Mouse (Mus musculus): ENCODE data around the gene Clip1. TPM values are rescaled to one million over a fixed set of nuclear protein-coding genes. Genes with fewer than 3 reads are reported as not detected.

Clip1 gene
- polyA plus RNA-seq, 1 experiment from 2014 or later = 21.6 TPM

- no peak overlapping the region for H3K4me3 ChIP-seq (replicated peaks; ENCODE audit: low read depth, low read length)
- peaks cover 7% of the 10 kb centered on the region; the same call in 1 of the 2 replicates for H3K4me1 ChIP-seq (replicated peaks; ENCODE audit: insufficient read depth, low read length)
- DNase-seq (ENCODE audit: low spot score) = no peak
- peaks cover 51% of the 10 kb centered on the region for H3K36me3 ChIP-seq (ENCODE audit: insufficient read depth, low read length)
- H3K9ac ChIP-seq (ENCODE audit: low read depth, low read length) = no peak overlapping the region
- H3K27me3 ChIP-seq (ENCODE audit: insufficient read depth, low read length) = no peaks in the 10 kb centered on the region
- TF ChIP-seq CTCF (IDR thresholded peaks at IDR 0.05; ENCODE audit: low read depth) = no peak
- no peak for ATAC-seq (replicated peaks; ENCODE audit: low FRiP score, low read depth)
- H3K9me3 ChIP-seq (replicated peaks; ENCODE audit: low read length) = no peaks in the 10 kb centered on the region
- no peak overlapping the region for H3K27ac ChIP-seq
- 92% methylated on average over 6 of the region's 6 CpGs for WGBS
- no peak overlapping the region for H3K4me2 ChIP-seq (ENCODE audit: low read length)
Measured at GRCm38 (mm10) chr5:123713782-123714181, 29.4 kb upstream of the Clip1 start.

- Histone ChIP-seq H3K4me1 (replicated peaks; ENCODE audit: insufficient read depth, low read length) (no peaks in the 10 kb centered on the region), H3K9ac (ENCODE audit: low read depth, low read length) (no peak overlapping the region), H3K27me3 (ENCODE audit: insufficient read depth, low read length) (no peaks in the 10 kb centered on the region), H3K4me3 (replicated peaks; ENCODE audit: low read depth, low read length) (no peak overlapping the region), H3K4me2 (ENCODE audit: low read length) (no peak overlapping the region), H3K9me3 (replicated peaks; ENCODE audit: low read length) (no peaks in the 10 kb centered on the region), H3K27ac (no peak overlapping the region), H3K36me3 (ENCODE audit: insufficient read depth, low read length) (peaks cover 74% of the 10 kb centered on the region)
- no peak for TF ChIP-seq CTCF (IDR thresholded peaks at IDR 0.05; ENCODE audit: low read depth)
- no peak for DNase-seq (ENCODE audit: low spot score)
- 70% methylated on average over 4 of the region's 4 CpGs for WGBS
- no peak for ATAC-seq (replicated peaks; ENCODE audit: low FRiP score, low read depth)
Measured at GRCm38 (mm10) chr5:123709571-123709970, 25.2 kb upstream of the Clip1 start.

- Histone ChIP-seq H3K9me3 (replicated peaks; ENCODE audit: low read length) (no peaks in the 10 kb centered on the region), H3K4me3 (replicated peaks; ENCODE audit: low read depth, low read length) (no peak overlapping the region), H3K4me1 (replicated peaks; ENCODE audit: insufficient read depth, low read length) (no peaks in the 10 kb centered on the region), H3K4me2 (ENCODE audit: low read length) (no peak overlapping the region), H3K9ac (ENCODE audit: low read depth, low read length) (no peak overlapping the region), H3K27me3 (ENCODE audit: insufficient read depth, low read length) (no peaks in the 10 kb centered on the region), H3K36me3 (ENCODE audit: insufficient read depth, low read length) (peaks cover 71% of the 10 kb centered on the region), H3K27ac (no peak overlapping the region)
- ATAC-seq (replicated peaks; ENCODE audit: low FRiP score, low read depth) = no peak
- no peak for TF ChIP-seq CTCF (IDR thresholded peaks at IDR 0.05; ENCODE audit: low read depth)
- no peak for DNase-seq (ENCODE audit: low spot score)
- 91% methylated on average over 12 of the region's 12 CpGs for WGBS
Measured at GRCm38 (mm10) chr5:123708598-123708997, 24.2 kb upstream of the Clip1 start.

GRCm38 (mm10) chr5:123700625-123701024, 16.2 kb upstream of the Clip1 start:
- Histone ChIP-seq H3K27ac (no peak overlapping the region), H3K27me3 (ENCODE audit: insufficient read depth, low read length) (no peaks in the 10 kb centered on the region), H3K4me3 (replicated peaks; ENCODE audit: low read depth, low read length) (no peak overlapping the region), H3K36me3 (ENCODE audit: insufficient read depth, low read length) (peaks cover 52% of the 10 kb centered on the region), H3K4me2 (ENCODE audit: low read length) (no peak overlapping the region), H3K9me3 (replicated peaks; ENCODE audit: low read length) (no peaks in the 10 kb centered on the region), H3K4me1 (replicated peaks; ENCODE audit: insufficient read depth, low read length) (no peaks in the 10 kb centered on the region), H3K9ac (ENCODE audit: low read depth, low read length) (no peak overlapping the region)
- ATAC-seq (replicated peaks; ENCODE audit: low FRiP score, low read depth) = no peak; the same call in 1 of the 2 replicates
- TF ChIP-seq CTCF (IDR thresholded peaks at IDR 0.05; ENCODE audit: low read depth) = no peak
- DNase-seq (ENCODE audit: low spot score) = no peak
- WGBS = 48% methylated on average over 11 of the region's 11 CpGs

DNA sequence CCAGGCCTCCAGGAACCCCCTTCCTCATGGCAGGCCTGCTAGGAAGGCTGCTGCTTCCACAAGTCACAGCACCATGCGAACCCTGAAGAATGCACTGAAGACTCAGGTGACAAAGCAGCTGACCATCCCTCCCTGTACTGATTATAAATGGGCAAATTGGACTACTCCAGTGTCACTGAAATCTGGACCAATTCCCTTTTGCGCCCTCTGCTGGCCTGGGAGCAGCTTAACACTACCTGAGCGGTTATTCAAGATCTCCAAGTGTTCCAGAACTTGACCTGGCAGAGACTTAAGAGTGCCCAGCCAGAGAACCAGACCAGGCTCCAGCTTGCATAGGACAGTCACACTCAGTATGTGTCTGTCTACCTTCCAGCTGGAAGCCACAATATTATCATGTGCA, 14.8 kb upstream of the Clip1 start:
- peak; percentile 93 for TF ChIP-seq CTCF (IDR thresholded peaks at IDR 0.05; ENCODE audit: low read depth)
- no peaks in the 10 kb centered on the region for H3K4me1 ChIP-seq (replicated peaks; ENCODE audit: insufficient read depth, low read length)
- H3K27ac ChIP-seq = no peak overlapping the region
- peak; percentile 90 for DNase-seq (ENCODE audit: low spot score)
- H3K4me3 ChIP-seq (replicated peaks; ENCODE audit: low read depth, low read length) = no peak overlapping the region
- 18% methylated on average over 3 of the region's 3 CpGs for WGBS
- no peaks in the 10 kb centered on the region for H3K27me3 ChIP-seq (ENCODE audit: insufficient read depth, low read length)
- peaks cover 42% of the 10 kb centered on the region for H3K36me3 ChIP-seq (ENCODE audit: insufficient read depth, low read length)
- no peak overlapping the region for H3K9ac ChIP-seq (ENCODE audit: low read depth, low read length)
- no peak overlapping the region for H3K4me2 ChIP-seq (ENCODE audit: low read length)
- ATAC-seq (replicated peaks; ENCODE audit: low FRiP score, low read depth) = 0 out of 2 replicates have a peak, but pooled peaks have one; percentile 40
- no peaks in the 10 kb centered on the region for H3K9me3 ChIP-seq (replicated peaks; ENCODE audit: low read length)

DNA sequence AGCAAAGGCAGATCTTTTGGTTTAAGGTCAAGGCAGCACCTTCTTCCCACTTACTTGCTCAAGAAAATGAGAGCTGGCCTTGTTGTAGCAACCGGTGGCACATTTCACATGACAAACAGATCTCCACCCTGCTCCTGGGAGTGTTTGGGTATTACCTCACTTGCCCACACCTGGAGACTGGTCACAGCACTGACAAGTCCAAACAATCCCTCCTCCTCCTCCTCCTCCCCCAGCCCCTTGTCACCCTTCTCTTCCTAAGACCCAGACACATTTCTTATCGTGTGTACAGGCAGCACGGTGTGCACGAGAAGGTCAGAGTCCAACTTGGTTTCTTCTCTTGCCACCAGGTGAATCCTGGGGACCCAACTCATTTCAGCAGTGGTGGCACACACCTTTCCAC, 12.5 kb upstream of the Clip1 start:
- 53% methylated on average over 4 of the region's 4 CpGs for WGBS
- peaks cover 23% of the 10 kb centered on the region for H3K36me3 ChIP-seq (ENCODE audit: insufficient read depth, low read length)
- no peak overlapping the region for H3K9ac ChIP-seq (ENCODE audit: low read depth, low read length)
- H3K4me1 ChIP-seq (replicated peaks; ENCODE audit: insufficient read depth, low read length) = no peaks in the 10 kb centered on the region
- TF ChIP-seq CTCF (IDR thresholded peaks at IDR 0.05; ENCODE audit: low read depth) = no peak
- H3K9me3 ChIP-seq (replicated peaks; ENCODE audit: low read length) = no peaks in the 10 kb centered on the region
- H3K27ac ChIP-seq = no peak overlapping the region
- DNase-seq (ENCODE audit: low spot score) (no peak), ATAC-seq (replicated peaks; ENCODE audit: low FRiP score, low read depth) (no peak)
- H3K27me3 ChIP-seq (ENCODE audit: insufficient read depth, low read length) = no peaks in the 10 kb centered on the region
- no peak overlapping the region for H3K4me3 ChIP-seq (replicated peaks; ENCODE audit: low read depth, low read length)
- no peak overlapping the region for H3K4me2 ChIP-seq (ENCODE audit: low read length)

DNA sequence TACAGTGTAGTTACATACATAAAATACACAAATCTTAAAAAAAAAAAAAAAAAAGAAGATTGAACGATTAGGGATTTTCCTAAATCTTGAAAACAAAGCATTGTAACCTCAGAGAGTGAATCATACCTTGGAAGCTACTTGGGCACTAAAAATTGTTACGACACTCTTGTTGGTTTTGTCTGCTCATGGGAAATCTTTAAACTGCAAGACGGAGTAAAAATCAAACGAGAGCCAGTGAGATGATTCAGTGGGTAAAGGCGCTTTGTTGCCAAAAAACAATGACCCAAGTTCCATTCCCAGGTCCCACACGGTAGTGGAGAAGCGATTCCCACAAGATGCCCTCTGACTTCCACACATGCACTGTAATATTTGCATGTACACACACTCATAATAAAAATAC, 11.8 kb upstream of the Clip1 start:
- no peak for ATAC-seq (replicated peaks; ENCODE audit: low FRiP score, low read depth)
- Histone ChIP-seq H3K4me2 (ENCODE audit: low read length) (no peak overlapping the region), H3K4me1 (replicated peaks; ENCODE audit: insufficient read depth, low read length) (no peaks in the 10 kb centered on the region), H3K27me3 (ENCODE audit: insufficient read depth, low read length) (no peaks in the 10 kb centered on the region), H3K27ac (no peak overlapping the region), H3K36me3 (ENCODE audit: insufficient read depth, low read length) (peaks cover 16% of the 10 kb centered on the region), H3K9ac (ENCODE audit: low read depth, low read length) (no peak overlapping the region), H3K9me3 (replicated peaks; ENCODE audit: low read length) (no peaks in the 10 kb centered on the region), H3K4me3 (replicated peaks; ENCODE audit: low read depth, low read length) (no peak overlapping the region)
- no peak for DNase-seq (ENCODE audit: low spot score)
- 89% methylated on average over 7 of the region's 7 CpGs for WGBS
- no peak for TF ChIP-seq CTCF (IDR thresholded peaks at IDR 0.05; ENCODE audit: low read depth)
